8 mouse cellular contexts compared by ENCODE assay signal in the genomic region with DNA sequence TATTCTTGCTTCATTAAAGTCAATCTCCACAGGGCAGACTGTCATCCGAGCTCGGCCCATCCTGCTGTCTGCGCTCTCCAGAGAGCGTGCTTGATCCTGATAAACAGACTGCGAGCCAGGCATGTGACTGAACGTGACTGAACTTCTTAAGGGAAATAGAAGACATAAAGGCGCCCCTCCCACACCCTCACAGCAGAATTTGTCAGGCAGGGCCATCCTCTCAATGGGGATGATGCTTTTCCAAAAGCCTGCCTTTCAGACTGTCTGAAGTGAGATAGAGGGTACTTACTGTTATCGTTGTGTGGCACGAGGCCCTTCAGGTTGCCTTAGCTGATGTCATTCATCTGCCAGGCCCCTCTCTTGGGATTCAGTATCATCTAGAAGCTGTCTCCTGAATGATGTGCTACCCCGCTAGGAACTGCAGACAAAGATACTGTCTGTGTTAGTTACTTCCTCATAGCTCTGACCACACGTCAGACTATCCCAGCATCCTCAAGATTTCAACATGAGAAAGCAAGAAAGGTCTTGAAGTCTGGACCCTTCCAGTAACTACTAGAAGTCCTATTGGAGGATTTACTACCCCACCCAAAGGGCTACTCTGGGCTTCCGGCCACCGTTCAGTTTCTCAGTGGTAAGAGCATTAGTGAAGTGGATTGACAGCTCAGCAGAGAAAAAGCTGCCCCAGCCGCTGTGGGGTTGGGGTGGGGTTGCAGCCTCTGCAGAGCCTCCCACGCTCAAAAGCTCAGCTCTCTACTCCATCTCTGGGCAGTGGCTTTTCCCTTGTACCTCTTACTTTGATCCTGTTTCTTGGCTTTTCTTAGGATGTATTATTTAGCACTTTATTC. TPM values are rescaled to one million over a fixed set of nuclear protein-coding genes. Genes with fewer than 3 reads are reported as not detected.
DNase-seq lines count a peak whose midpoint lies in the region; ATAC-seq and TF ChIP-seq lines count a peak whose summit lies in the region.
"Had no signal": no experiment of that assay in that cellular context is flagged by ENCODE, and none has a peak within 500 bp of the region (broad histone marks: within the 10 kb centered on the region; RNA-seq: fewer than 3 reads in every experiment).

No protein-coding gene starts in this region.

- DNase-seq in MEL (ENCODE audit: low read depth, low spot score), result peak; percentile 88
- peak; percentile 44 for DNase-seq in c-Kit-positive CD71-negative TER-119-negative erythroid progenitor cells, embryonic 14.5 days (ENCODE audit: low read depth)
- peak; percentile 94 to 96 (median 94) for DNase-seq in liver, embryonic 14.5 days (ENCODE audit: low read depth in 3 of 3, low spot score in 3 of 3)
- peak; percentile 7 for DNase-seq in skeletal muscle tissue, adult 2 months (ENCODE audit: low read depth, low spot score)
- DNase-seq in adipocyte (ENCODE audit: low spot score), result no peak
- no peak for DNase-seq in cerebellum, postnatal 4 days (ENCODE audit: low spot score in 2 of 2)
- DNase-seq in gastrocnemius, adult 18-20 months (ENCODE audit: low spot score), result no peak

- peak overlapping the region; percentile 45 for H3K9ac ChIP-seq in MEL (ENCODE audit: control insufficient read depth, low read depth, low read length, poor library complexity, severe bottlenecking)
- H3K9ac ChIP-seq in liver, embryonic 14.5 days (replicated peaks), result peak overlapping the region; percentile 69
- H3K9ac ChIP-seq: neural tube, embryonic 12.5 days had no signal

- H3K79me2 ChIP-seq in MEL (ENCODE audit: control insufficient read depth, insufficient read depth, low read length, poor library complexity), result no peaks in the 10 kb centered on the region; the same call in 1 of the 2 replicates

- peaks cover 0 to 14% of the 10 kb centered on the region in 2 experiments; a peak in 2 of 4 replicates for H3K36me3 ChIP-seq in MEL (ENCODE audit: control insufficient read depth in 1 of 2, insufficient read depth in 2 of 2, low read length in 2 of 2)
- no peaks in the 10 kb centered on the region for H3K36me3 ChIP-seq in liver, embryonic 14.5 days (replicated peaks; ENCODE audit: control insufficient read depth, insufficient read depth, low read depth)
- H3K36me3 ChIP-seq: neural tube, embryonic 12.5 days had no signal

- peak overlapping the region; percentile 72 for H3K4me2 ChIP-seq in liver, embryonic 14.5 days (ENCODE audit: low read depth)
- H3K4me2 ChIP-seq: neural tube, embryonic 12.5 days had no signal

- H3K4me1 ChIP-seq in MEL (ENCODE audit: control insufficient read depth in 1 of 2, insufficient read depth in 2 of 2, low read length in 2 of 2), result peaks cover 2 to 21% of the 10 kb centered on the region in 2 experiments; a peak in 2 of 4 replicates
- peaks cover 42 to 57% of the 10 kb centered on the region in 2 experiments for H3K4me1 ChIP-seq in liver, embryonic 14.5 days (replicated peaks; ENCODE audit: control insufficient read depth in 2 of 2, insufficient read depth in 2 of 2, low read length in 1 of 2)

- TF ChIP-seq CTCF in MEL (IDR thresholded peaks at IDR 0.05 in 2 of 3, conservative IDR thresholded peaks at IDR 0.05 in 1 of 3; ENCODE audit: control insufficient read depth in 1 of 3, insufficient read depth in 1 of 3, low read depth in 2 of 3, low read length in 3 of 3, poor library complexity in 1 of 3, severe bottlenecking in 1 of 3), result no peak
- no peak for TF ChIP-seq CTCF in liver, embryonic 14.5 days (IDR thresholded peaks at IDR 0.05; ENCODE audit: low read depth)

- H3K27me3 ChIP-seq in MEL (ENCODE audit: control insufficient read depth in 1 of 2, insufficient read depth in 2 of 2, low read length in 2 of 2), result no peaks in the 10 kb centered on the region
- no peaks in the 10 kb centered on the region for H3K27me3 ChIP-seq in liver, embryonic 14.5 days (ENCODE audit: control insufficient read depth, insufficient read depth, low read length)
- H3K27me3 ChIP-seq: neural tube, embryonic 12.5 days had no signal

- no peaks in the 10 kb centered on the region for H3K9me3 ChIP-seq in MEL (replicated peaks; ENCODE audit: insufficient read depth, low read length)
- no peaks in the 10 kb centered on the region for H3K9me3 ChIP-seq in liver, embryonic 14.5 days (ENCODE audit: control insufficient read depth, low read length)
- H3K9me3 ChIP-seq: neural tube, embryonic 12.5 days had no signal

- peak; percentile 92 for ATAC-seq in liver, embryonic 14.5 days (ENCODE audit: insufficient read depth)

- H3K4me3 ChIP-seq in MEL (ENCODE audit: control insufficient read depth in 1 of 2, insufficient read depth in 1 of 2, low read depth in 2 of 2, low read length in 2 of 2), result peak overlapping the region; percentile 55 to 74; a peak in 3 of 4 replicates
- peak overlapping the region; percentile 41 to 52 for H3K4me3 ChIP-seq in liver, embryonic 14.5 days (ENCODE audit: insufficient read depth in 1 of 2, low read depth in 2 of 2, low read length in 2 of 2)
- H3K4me3 ChIP-seq: neural tube, embryonic 12.5 days had no signal

- peak overlapping the region; percentile 74 for H3K27ac ChIP-seq in MEL (ENCODE audit: control insufficient read depth, low read depth, low read length)
- peak overlapping the region; percentile 99 for H3K27ac ChIP-seq in liver, embryonic 14.5 days
- H3K27ac ChIP-seq: neural tube, embryonic 12.5 days had no signal

- 8% methylated on average over 15 of the region's 15 CpGs for WGBS in liver, embryonic 14.5 days (ENCODE audit: insufficient replicate concordance)

- 0 out of 4 replicates have a peak, but pooled peaks of 1 of the 2 experiments have one; percentile 6 for TF ChIP-seq POLR2A in MEL (IDR thresholded peaks at IDR 0.05; ENCODE audit: control insufficient read depth in 1 of 2, insufficient read depth in 1 of 2, low read depth in 1 of 2, low read length in 2 of 2, poor library complexity in 1 of 2)

- TF ChIP-seq RAD21 in MEL (IDR thresholded peaks at IDR 0.05; ENCODE audit: low read depth, low read length), result no peak

- TF ChIP-seq EP300 in MEL (IDR thresholded peaks at IDR 0.05; ENCODE audit: low read depth in 1 of 2, low read length in 2 of 2), result peak in 1 of 2 experiments; percentile 53; a peak in 2 of 4 replicates
- TF ChIP-seq EP300 in liver, embryonic 14.5 days (IDR thresholded peaks at IDR 0.05; ENCODE audit: low read depth), result peak; percentile 96

TF ChIP-seq in MEL, 35 proteins besides CTCF, POLR2A, EP300 and RAD21:
- no peak for TF ChIP-seq USF2 (IDR thresholded peaks at IDR 0.05; ENCODE audit: borderline replicate concordance in 1 of 2, insufficient read depth in 1 of 2, low read depth in 1 of 2, low read length in 2 of 2)
- TF ChIP-seq MXI1 (IDR thresholded peaks at IDR 0.05; ENCODE audit: low read depth, low read length), result peak; percentile 72; the same call in 1 of the 2 replicates
- TF ChIP-seq MAFK (IDR thresholded peaks at IDR 0.05; ENCODE audit: borderline replicate concordance, low read depth, low read length), result no peak
- TF ChIP-seq MEF2A (IDR thresholded peaks at IDR 0.05; ENCODE audit: extremely low read depth, insufficient replicate concordance, low read depth, low read length, poor library complexity, severe bottlenecking), result no peak
- no peak for TF ChIP-seq KAT2A (conservative IDR thresholded peaks at IDR 0.05; ENCODE audit: low read depth, low read length)
- peak; percentile 46; the same call in 1 of the 2 replicates for TF ChIP-seq SIN3A (IDR thresholded peaks at IDR 0.05; ENCODE audit: low read length)
- TF ChIP-seq TAL1 (IDR thresholded peaks at IDR 0.05; ENCODE audit: low read length), result peak; percentile 78
- TF ChIP-seq ZKSCAN1 (IDR thresholded peaks at IDR 0.05; ENCODE audit: low read depth, low read length), result no peak
- no peak for TF ChIP-seq POLR2AphosphoS2 (IDR thresholded peaks at IDR 0.05; ENCODE audit: low read length)
- TF ChIP-seq GATA1 (IDR thresholded peaks at IDR 0.05; ENCODE audit: low read depth, low read length), result peak; percentile 55
- TF ChIP-seq TBP (IDR thresholded peaks at IDR 0.05; ENCODE audit: low read depth, low read length), result 0 out of 2 replicates have a peak, but pooled peaks have one; percentile 18
- peak; percentile 12; the same call in 1 of the 2 replicates for TF ChIP-seq ETS1 (IDR thresholded peaks at IDR 0.05; ENCODE audit: low read depth, low read length)
- peak; percentile 44; the same call in 1 of the 2 replicates for TF ChIP-seq MAX (IDR thresholded peaks at IDR 0.05; ENCODE audit: low read length)
- peak; percentile 97 for TF ChIP-seq BHLHE40 (IDR thresholded peaks at IDR 0.05; ENCODE audit: borderline replicate concordance, low read depth, low read length)
- 0 out of 2 replicates have a peak, but pooled peaks have one; percentile 37 for TF ChIP-seq RCOR1 (IDR thresholded peaks at IDR 0.05; ENCODE audit: low read depth, low read length)
- no peak for TF ChIP-seq E2F4 (IDR thresholded peaks at IDR 0.05; ENCODE audit: borderline replicate concordance, low read depth, low read length)
- peak; percentile 42; the same call in 1 of the 2 replicates for TF ChIP-seq TCF12 (IDR thresholded peaks at IDR 0.05; ENCODE audit: low read depth, low read length)
- no peak for TF ChIP-seq GABPA (IDR thresholded peaks at IDR 0.05; ENCODE audit: low read depth, low read length)
- TF ChIP-seq HCFC1 (IDR thresholded peaks at IDR 0.05; ENCODE audit: low read depth, low read length), result no peak
- 0 out of 2 replicates have a peak, but pooled peaks have one; percentile 7 for TF ChIP-seq SMC3 (IDR thresholded peaks at IDR 0.05; ENCODE audit: low read depth, low read length)
- TF ChIP-seq USF1 (IDR thresholded peaks at IDR 0.05; ENCODE audit: low read depth, low read length), result peak; percentile 73
- TF ChIP-seq CHD1 (IDR thresholded peaks at IDR 0.05; ENCODE audit: low read depth, low read length), result no peak
- no peak for TF ChIP-seq CHD2 (IDR thresholded peaks at IDR 0.05; ENCODE audit: low read length)

RNA-seq across cellular contexts. Expression of gene Mns1, which starts 28.2 kb away (rescaled TPM):
- 54.0 and 57.3 TPM in 2 replicates for total RNA-seq in MEL (2012; rRNA removed)
- 10 to 100 TPM in 1 of 2 experiments, not detected in 1; 54.8 TPM for polyA plus RNA-seq in MEL (2012; ENCODE audit: insufficient read depth in 1 of 2, insufficient read length in 2 of 2, low read depth in 1 of 2, low replicate concordance in 2 of 2, missing spikeins in 1 of 2)
- 13.5 and 70.9 TPM in 2 replicates for polyA plus RNA-seq in liver, embryonic 14.5 days (2012; rRNA removed)
- 99.8 and 102 TPM in 2 replicates for polyA plus RNA-seq in liver, embryonic 14.5 days (2014; fragmentation: Nextera tagmentation; extraction: Ambion mirVana)
- total RNA-seq in gastrocnemius, adult 18-20 months (2021), result under 1 TPM; 0.09 to 0.16 TPM

Comparison
In these comparisons a context has a peak if more than half of its experiments do, and no peak if none do; other contexts are left out.
1. DNase-seq: peak in MEL (single experiment), c-Kit-positive CD71-negative TER-119-negative erythroid progenitor cells, embryonic 14.5 days (single experiment), liver, embryonic 14.5 days (3 of 3) and skeletal muscle tissue, adult 2 months (single experiment); none in adipocyte (single experiment), cerebellum, postnatal 4 days (0 of 2) and gastrocnemius, adult 18-20 months (single experiment).
2. RNA of gene Mns1, which starts 28.2 kb away (total RNA-seq): 54.0 to 57.3 TPM in MEL; 0.09 to 0.16 TPM in gastrocnemius, adult 18-20 months; every median in the first group is over 10 times any median in the second.